Mouse (Mus musculus) bone marrow, adult 2 months (tissue): Measurements from ENCODE around the gene Erp44. TPM values are rescaled to one million over a fixed set of nuclear protein-coding genes. Genes with fewer than 3 reads are reported as not detected.

Experiments used
- H3K27ac ChIP-seq: fragments of 200-500 bp; 2 replicates; pipeline ENCODE4 v1.5.1; 2012; ENCODE audit warnings: low read depth, mild to moderate bottlenecking, control low read depth, inconsistent platforms, low read length; ENCODE audit not compliant: control insufficient read depth, poor library complexity, insufficient read depth
- H3K4me1 ChIP-seq: fragments of 200-500 bp; 2 replicates; pipeline ENCODE4 v1.6.1; 2011; ENCODE audit warnings: low read length; ENCODE audit not compliant: control insufficient read depth, insufficient read depth
- H3K4me3 ChIP-seq: fragments of 200-500 bp; replicated peaks from 2 replicates; pipeline ENCODE3; 2011; ENCODE audit warnings: mild to moderate bottlenecking, low read depth, low read length, control low read depth; ENCODE audit not compliant: control insufficient read depth
- CTCF ChIP-seq: fragments of 200-500 bp; IDR thresholded peaks from 2 replicates; pipeline ENCODE4 v1.5.1; 2011; ENCODE audit warnings: low read length, control low read depth; ENCODE audit not compliant: control insufficient read depth, insufficient read depth
- POLR2A ChIP-seq: fragments of 200-500 bp; IDR thresholded peaks from 2 replicates; pipeline ENCODE4 v1.6.1; 2011; ENCODE audit warnings: low read depth, mild to moderate bottlenecking, control low read depth, low read length, borderline replicate concordance; ENCODE audit not compliant: control insufficient read depth
- WGBS: fragments of 180-500 bp; shearing (Covaris S2); methylation state at CpG from one replicate; pipeline ENCODE4 v1.1.7; 2018; 5-methylcytosine and 5-hydroxymethylcytosine counted together
- polyA plus RNA-seq: library from polyadenylated mRNA; stranded (reverse); fragments of >200 nt; gene quantifications from 2 replicates; pipeline ENCODE4 v1.2.4, GENCODE M21; 2011; ENCODE audit warnings: low replicate concordance; ENCODE audit not compliant: missing spikeins, insufficient read depth, insufficient read length

Erp44 gene
- polyA plus RNA-seq, 1 experiment = 48.0 TPM

DNA sequence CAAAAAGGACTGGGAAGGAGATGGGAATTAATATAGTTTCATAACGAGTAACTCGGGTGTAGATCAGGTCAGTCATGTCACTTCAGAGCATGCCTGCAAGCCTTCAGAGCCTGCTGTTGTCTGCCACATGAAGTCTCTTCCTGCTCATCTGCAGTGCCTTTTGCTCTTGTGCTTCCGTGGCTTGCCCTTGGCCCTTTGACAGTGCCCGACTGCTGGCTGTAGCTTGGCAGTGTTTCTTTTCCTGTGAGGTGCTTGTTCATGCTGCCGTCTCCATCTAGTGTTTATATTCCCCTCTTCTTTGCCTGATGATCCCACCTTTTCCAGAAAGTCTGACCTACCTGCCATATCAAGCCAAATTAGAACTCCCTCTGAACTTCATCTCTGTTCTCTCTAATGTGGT, 115.5 kb downstream of the Erp44 start:
- Histone ChIP-seq H3K4me3 (no peak overlapping the region), H3K27ac (no peak overlapping the region), H3K4me1 (peaks cover 2% of the 10 kb centered on the region)
- 85% methylated on average over 5 of the region's 5 CpGs for WGBS
- TF ChIP-seq CTCF (no peak), POLR2A (no peak)

DNA sequence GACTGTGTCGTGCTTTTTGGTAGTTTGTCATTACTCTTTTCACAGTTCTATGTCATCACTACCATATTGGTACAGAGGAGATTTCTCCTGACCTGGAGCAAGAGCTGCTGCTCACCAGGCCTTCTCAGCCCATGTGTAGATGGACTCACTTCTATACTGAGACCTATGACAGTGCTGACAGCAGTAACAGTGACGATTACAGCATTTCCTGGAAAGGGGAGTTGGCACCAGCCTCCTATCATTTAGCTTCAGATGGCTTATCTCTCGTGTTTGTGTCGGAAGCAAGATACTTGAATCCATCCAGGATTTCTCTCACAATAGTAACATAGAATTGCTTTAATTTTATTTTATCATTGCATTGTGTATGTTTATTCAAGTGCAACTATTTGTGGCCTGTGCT, 119.0 kb downstream of the Erp44 start:
- Histone ChIP-seq H3K4me1 (peaks cover 2% of the 10 kb centered on the region), H3K4me3 (no peak overlapping the region), H3K27ac (no peak overlapping the region)
- WGBS = 58% methylated on average over 4 of the region's 4 CpGs
- no peak for TF ChIP-seq POLR2A
- TF ChIP-seq CTCF = no peak

DNA sequence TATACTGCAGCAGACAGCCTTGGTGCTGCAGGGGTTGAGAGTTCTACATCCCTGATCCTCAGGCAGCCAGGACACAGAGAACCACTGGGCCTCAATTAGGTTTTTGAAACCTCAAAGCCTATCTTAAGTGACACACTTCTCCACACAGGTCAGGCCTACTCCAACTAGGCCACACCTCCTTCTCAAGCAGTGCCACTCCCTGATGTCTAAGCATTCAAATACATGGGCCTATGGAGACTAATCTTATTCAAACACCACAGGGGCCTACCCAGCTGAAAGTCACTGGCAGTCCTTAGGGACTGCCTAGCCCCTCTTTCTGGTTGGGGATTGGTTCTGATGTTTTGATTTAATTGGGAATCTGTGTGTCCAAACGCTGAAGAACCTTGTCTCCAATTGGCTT, 123.5 kb downstream of the Erp44 start:
- TF ChIP-seq CTCF (no peak), POLR2A (no peak)
- Histone ChIP-seq H3K4me3 (no peak overlapping the region), H3K27ac (no peak overlapping the region), H3K4me1 (peaks cover 2% of the 10 kb centered on the region)
- 90% methylated on average over 1 of the region's 1 CpGs for WGBS

DNA sequence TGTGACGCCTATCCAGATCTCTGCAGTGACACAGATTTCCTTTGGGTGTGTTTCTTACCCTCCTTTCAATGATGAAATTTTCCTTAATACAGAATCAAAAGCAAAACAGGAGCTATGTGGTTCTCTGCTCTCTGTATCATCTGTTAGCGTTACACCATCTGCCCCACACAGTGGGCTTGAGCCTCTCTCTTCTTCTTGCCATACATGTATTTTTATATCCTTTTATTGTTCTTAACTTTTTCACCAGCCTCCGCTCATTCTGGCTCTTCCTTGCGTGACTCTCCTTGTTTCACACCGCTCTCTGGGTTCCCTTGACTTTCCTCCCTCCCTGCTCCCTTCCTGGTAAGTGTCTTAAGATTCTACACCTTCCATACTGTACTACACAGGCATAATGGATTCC, 126.1 kb downstream of the Erp44 start:
- TF ChIP-seq POLR2A (no peak), CTCF (no peak)
- WGBS = 90% methylated on average over 5 of the region's 5 CpGs
- Histone ChIP-seq H3K27ac (no peak overlapping the region), H3K4me3 (no peak overlapping the region), H3K4me1 (peaks cover 1% of the 10 kb centered on the region; the same call in 1 of the 2 replicates)

DNA sequence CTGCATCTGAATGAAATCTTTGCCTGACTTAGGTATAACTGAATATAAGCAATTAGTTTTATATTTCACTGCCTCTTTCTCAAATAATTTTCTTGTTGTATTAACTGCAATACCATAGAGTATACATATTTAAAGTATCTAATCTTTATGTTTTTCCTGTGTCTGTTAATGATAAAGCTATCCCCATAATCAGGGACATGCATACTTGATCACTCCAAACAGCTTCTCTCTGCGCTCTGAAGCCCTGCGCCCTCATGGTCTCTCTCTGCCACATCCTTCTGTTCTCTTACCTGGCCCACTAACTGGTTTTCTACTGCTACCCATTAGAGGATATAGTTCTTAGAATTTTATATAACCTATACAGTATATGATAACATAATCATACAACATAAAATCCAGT, 129.9 kb downstream of the Erp44 start:
- Histone ChIP-seq H3K4me1 (peaks cover 1% of the 10 kb centered on the region; the same call in 1 of the 2 replicates), H3K4me3 (no peak overlapping the region), H3K27ac (no peak overlapping the region)
- TF ChIP-seq CTCF (no peak), POLR2A (no peak)
- WGBS = 74% methylated on average over 2 of the region's 2 CpGs

Other genes with a start within 250 kb of the Erp44 start
- gene Nr4a3, start 234.4 kb downstream of the Erp44 start, polyA plus RNA-seq = not detected in 2 replicates
- gene Stx17, start 154.6 kb downstream of the Erp44 start, polyA plus RNA-seq = 7.7 and 9.9 TPM in 2 replicates
- 1.1 and 2.7 TPM in 2 replicates for gene Invs, start 202 bp upstream of the Erp44 start, polyA plus RNA-seq
- gene Tex10, start 193.9 kb upstream of the Erp44 start, polyA plus RNA-seq = 6.9 and 17.4 TPM in 2 replicates